Mouse (Mus musculus) stomach, postnatal 0 days (tissue): ENCODE data around the gene Epas1.

Experiments used
- CTCF ChIP-seq: IDR thresholded peaks from 2 replicates; pipeline ENCODE4 v1.5.1; 2016; ENCODE audit warnings: antibody characterized with exemption, low read depth, mild to moderate bottlenecking, moderate library complexity
- EP300 ChIP-seq: optimal IDR thresholded peaks from 2 replicates; pipeline ENCODE3; 2016; ENCODE audit warnings: antibody characterized with exemption

GRCm38 (mm10) chr17:86713591-86713990, 39.9 kb upstream of the Epas1 start:
- no peak for TF ChIP-seq CTCF
- TF ChIP-seq EP300: no peak
